Mouse (Mus musculus): Measurements from ENCODE around the gene Zfp292.

Gene Zfp292

GRCm38 (mm10) chr4:34882291-34882769 lies 430 bp downstream of the Zfp292 start:
- DNase-seq (ENCODE audit: low read depth, low spot score), result no peak

GRCm38 (mm10) chr4:34881851-34882250 lies 909 bp downstream of the Zfp292 start:
- no peak for DNase-seq (ENCODE audit: low read depth, low spot score)

GRCm38 (mm10) chr4:34880921-34881650 lies 1.7 kb downstream of the Zfp292 start:
- no peak for DNase-seq (ENCODE audit: low read depth, low spot score)

GRCm38 (mm10) chr4:34874234-34874633 lies 8.5 kb downstream of the Zfp292 start:
- DNase-seq (ENCODE audit: low read depth, low spot score), result no peak

- no peak for DNase-seq (ENCODE audit: low read depth, low spot score)
Observed at GRCm38 (mm10) chr4:34872896-34873495, 9.8 kb downstream of the Zfp292 start.

GRCm38 (mm10) chr4:34869813-34870212 lies 12.9 kb downstream of the Zfp292 start:
- no peak for DNase-seq (ENCODE audit: low read depth, low spot score)

GRCm38 (mm10) chr4:34861438-34861837 lies 21.3 kb downstream of the Zfp292 start:
- DNase-seq (ENCODE audit: low read depth, low spot score), result no peak

- DNase-seq (ENCODE audit: low read depth, low spot score), result no peak
Observed at GRCm38 (mm10) chr4:34859416-34859815, 23.3 kb downstream of the Zfp292 start.

GRCm38 (mm10) chr4:34858903-34859302 lies 23.9 kb downstream of the Zfp292 start:
- no peak for DNase-seq (ENCODE audit: low read depth, low spot score)

- DNase-seq (ENCODE audit: low read depth, low spot score), result no peak
Observed at GRCm38 (mm10) chr4:34855966-34856365, 26.8 kb downstream of the Zfp292 start.

GRCm38 (mm10) chr4:34852051-34852450 lies 30.7 kb downstream of the Zfp292 start:
- DNase-seq (ENCODE audit: low read depth, low spot score), result no peak

GRCm38 (mm10) chr4:34850156-34850555 lies 32.6 kb downstream of the Zfp292 start:
- DNase-seq (ENCODE audit: low read depth, low spot score), result no peak

- no peak for DNase-seq (ENCODE audit: low read depth, low spot score)
Observed at GRCm38 (mm10) chr4:34847679-34848309, 35.0 kb downstream of the Zfp292 start.

- no peak for DNase-seq (ENCODE audit: low read depth, low spot score)
Observed at GRCm38 (mm10) chr4:34843839-34844238, 38.9 kb downstream of the Zfp292 start.

GRCm38 (mm10) chr4:34842826-34843225 lies 39.9 kb downstream of the Zfp292 start:
- no peak for DNase-seq (ENCODE audit: low read depth, low spot score)

- DNase-seq (ENCODE audit: low read depth, low spot score), result no peak
Observed at GRCm38 (mm10) chr4:34831496-34831895, 51.3 kb downstream of the Zfp292 start.

- no peak for DNase-seq (ENCODE audit: low read depth, low spot score)
Observed at GRCm38 (mm10) chr4:34829456-34829855, 53.3 kb downstream of the Zfp292 start.

- no peak for DNase-seq (ENCODE audit: low read depth, low spot score)
Observed at GRCm38 (mm10) chr4:34823901-34824300, 58.9 kb downstream of the Zfp292 start.

- DNase-seq (ENCODE audit: low read depth, low spot score), result no peak
Observed at GRCm38 (mm10) chr4:34819904-34820303, 62.9 kb downstream of the Zfp292 start.

- DNase-seq (ENCODE audit: low read depth, low spot score), result no peak
Observed at GRCm38 (mm10) chr4:34801166-34802034, 81.4 kb downstream of the Zfp292 start.

- no peak for DNase-seq (ENCODE audit: low read depth, low spot score)
Observed at GRCm38 (mm10) chr4:34798005-34798404, 84.8 kb downstream of the Zfp292 start.
